Mouse (Mus musculus) layer of hippocampus, postnatal 25 days (tissue): Measurements from ENCODE around the gene Macrod2. TPM values are rescaled to one million over a fixed set of nuclear protein-coding genes. Genes with fewer than 3 reads are reported as not detected.

Experiments used
- DNase-seq, 2 experiments: peaks; one replicate each; pipeline ENCODE4 v3.0.0; 2022; ENCODE audit warnings: mixed read lengths in 2 of 2, low spot score in 1 of 2; ENCODE audit errors: extremely low spot score in 1 of 2
- total RNA-seq, 2 experiments: library from RNA; stranded (reverse); gene quantifications; 2 replicates each; pipeline ENCODE4 v1.2.3; 2021

Gene Macrod2
- total RNA-seq, 2 experiments from 2014 or later = 47.1 to 47.2 TPM

DNA sequence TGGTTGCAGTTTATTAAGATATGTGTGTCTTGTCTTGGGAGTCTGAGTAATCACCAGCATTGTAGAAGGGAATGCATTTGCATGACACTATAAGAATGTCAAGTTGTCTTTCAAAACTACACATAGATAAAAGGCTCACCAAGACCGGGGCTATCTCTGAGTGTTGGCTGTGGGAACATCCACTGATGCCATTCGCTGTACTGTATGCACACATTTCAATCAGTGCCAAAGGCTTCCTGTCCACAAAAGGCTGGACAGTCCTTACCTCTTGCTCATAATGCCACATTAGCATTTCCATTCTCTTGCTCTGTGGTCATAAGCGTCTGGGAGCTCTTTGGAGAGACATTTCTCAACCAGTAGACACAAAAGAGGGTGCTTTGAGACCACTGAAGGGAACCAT is 1713.8 kb downstream of the Macrod2 start:
- DNase-seq = no peak

DNA sequence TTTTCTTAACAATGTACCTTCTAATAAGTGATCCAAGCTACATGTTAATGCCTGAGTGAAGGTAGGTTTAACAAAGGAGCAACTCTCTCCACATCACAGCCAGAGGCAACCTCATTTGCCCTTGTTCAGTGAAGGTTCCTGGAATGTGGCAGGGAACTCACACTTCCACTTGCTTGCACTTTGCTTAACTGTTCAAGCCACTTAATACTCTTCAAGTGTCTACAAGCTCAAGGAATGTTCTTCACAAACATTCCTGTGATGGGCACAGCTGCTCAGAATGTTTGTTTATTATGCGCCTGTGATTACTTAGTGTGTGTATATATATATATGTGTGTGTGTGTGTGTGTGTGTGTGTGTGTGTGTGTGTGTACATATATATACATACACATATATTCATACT is 1721.5 kb downstream of the Macrod2 start:
- no peak for DNase-seq

GRCm38 (mm10) chr2:142128109-142128508 is 1733.0 kb downstream of the Macrod2 start:
- no peak for DNase-seq

DNA sequence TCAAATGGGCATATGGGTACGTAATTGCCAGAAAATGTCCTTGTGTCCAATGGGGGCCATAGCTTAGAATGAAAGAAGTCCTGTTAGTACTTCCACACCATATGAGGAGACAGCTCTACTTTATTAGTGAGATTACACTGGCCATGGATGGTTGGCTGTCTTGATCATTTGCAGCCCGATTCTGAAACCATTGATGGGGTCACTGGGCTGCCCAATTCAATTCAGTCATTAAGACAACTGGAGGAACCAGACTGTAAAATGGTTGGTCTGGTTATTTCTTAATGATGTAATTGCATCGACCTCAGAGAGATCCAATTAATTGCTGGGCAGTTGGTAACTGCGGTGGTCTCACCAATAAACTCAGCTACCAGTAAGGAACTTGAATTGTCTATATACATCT is 1734.1 kb downstream of the Macrod2 start:
- DNase-seq = no peak

DNA sequence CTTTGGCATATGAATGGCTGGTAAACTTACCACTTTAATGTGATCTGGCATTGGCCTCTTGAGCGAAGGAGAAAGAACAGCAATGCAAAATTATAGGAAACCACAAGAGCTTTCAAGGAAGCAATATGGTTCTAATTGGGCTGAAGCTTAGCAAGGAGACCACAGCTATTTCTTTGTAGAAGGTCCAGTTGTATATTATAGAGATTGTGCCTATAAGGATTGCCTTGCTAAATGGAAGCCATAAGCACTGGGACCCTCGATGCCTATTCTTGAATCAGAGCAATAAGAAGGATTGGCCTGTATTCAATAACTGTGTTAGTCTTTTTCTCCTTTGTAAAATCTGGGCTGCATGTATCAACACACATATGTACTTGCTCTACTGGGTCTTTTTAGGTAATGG is 1754.2 kb downstream of the Macrod2 start:
- DNase-seq = no peak

DNA sequence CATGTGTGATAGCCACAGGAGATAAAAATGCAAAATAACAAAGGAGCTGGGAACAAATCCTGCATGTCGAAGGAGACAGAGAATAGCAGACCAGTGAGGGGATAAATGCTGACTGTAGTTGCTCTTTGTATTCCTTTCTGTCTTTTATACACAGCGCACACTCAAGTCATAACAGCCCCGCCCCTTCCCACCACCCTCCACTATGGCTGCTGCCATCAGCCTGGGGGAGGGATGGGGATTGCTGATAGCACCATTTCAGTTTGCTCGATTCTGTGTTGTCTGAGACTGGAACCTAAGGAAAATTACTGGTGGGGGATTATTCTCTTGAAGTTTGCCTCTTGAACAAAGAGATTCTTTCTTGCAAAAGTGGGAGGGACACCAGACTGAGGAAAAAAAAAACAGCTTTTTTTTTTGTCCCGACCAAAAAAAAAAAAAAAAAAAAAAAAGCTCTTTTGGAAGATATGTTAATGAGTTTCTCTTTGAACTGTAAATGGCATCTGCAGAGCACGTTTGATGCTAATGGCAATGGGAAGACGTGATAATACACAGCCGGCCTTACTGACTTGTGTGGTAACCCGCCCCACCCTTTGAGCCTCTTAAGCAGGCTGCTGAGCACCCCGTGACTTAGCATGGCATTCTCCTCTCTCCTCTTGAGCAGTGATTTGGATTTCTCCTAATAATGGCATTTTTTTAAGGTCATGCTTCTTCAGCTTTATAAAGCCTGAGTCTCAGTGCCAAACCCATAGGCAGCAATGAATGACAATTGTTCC is 1768.6 kb downstream of the Macrod2 start:
- DNase-seq = no peak

DNA sequence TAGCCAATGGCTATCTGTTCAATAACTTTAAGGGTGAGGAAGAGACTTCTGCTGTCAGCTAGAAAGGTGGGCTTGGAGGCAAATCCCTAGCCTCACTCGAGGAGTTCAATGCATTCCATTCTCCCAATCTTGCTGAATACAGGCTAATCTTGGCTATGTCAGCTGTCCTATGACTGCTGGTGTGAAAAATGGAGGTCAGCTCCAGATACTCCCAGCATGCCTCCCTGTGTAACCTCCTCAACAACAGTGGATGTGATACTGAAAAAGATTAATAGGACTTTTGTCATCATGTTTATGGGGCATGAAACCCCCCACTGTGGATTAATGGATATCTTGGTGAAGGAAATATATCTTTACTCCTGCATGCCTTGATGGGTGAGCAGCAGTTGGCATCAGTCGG is 1774.5 kb downstream of the Macrod2 start:
- no peak for DNase-seq

DNA sequence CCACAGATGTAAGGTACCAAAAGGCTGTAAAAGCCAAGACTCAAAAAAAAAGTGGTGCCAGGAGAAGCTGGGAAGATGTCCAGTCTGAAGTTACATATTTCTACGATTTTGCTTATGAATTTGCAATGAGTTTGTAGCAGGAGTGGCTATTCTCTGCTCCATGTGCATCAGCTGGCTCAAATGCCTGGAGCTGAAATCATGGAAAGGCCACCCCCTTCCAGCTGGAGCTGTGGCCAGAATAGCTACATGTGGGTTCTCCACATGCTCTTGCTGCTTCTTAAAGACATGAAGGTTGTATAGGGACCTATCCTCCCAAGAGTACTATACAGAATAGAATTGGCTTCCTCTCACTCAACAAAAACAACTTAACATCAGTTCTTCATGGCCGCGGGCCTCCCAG is 1777.6 kb downstream of the Macrod2 start:
- no peak for DNase-seq

DNA sequence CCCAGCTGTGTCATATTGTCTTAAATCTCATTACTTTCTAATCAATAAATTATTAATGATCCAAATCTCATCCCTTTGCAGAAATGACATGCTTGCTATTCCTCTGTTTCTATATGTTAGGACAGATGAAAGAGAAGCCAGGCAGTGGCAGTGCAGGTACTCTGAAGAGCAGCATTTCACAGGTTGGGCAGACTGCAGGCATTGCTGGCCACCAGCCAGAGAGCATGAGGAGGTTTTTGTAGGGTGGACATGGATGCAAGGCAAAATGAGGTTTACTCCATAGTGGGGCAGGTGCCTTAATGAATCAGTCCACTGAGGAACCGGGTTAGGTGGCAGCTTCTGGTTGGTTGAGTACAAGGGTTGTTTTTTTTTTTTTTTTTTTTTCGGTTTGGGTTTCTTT is 1778.9 kb downstream of the Macrod2 start:
- no peak for DNase-seq

DNA sequence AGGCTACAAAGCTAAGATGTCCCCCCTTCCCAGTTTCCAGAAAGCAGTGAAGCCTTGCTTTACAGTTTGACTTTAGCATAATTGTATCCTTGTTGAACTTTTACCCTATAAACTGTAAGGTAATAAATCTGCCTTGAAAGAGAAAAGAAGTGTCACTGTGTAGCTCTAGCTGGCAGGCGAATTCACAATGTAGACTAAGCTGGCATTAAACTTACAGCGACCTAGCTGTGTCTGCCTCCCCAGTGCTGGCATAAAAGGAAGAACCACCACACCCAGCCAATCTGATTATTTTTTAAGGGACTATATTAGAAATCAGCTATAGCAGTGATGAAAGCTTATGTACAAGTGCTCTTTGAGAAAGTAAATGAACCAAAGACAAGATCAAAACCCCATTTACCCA is 1791.8 kb downstream of the Macrod2 start:
- DNase-seq = no peak

GRCm38 (mm10) chr2:142187428-142187827 is 1792.3 kb downstream of the Macrod2 start:
- DNase-seq = no peak

- no peak for DNase-seq
These were observed 1822.3 kb downstream of the Macrod2 start for GRCm38 (mm10) chr2:142217371-142217770.

DNA sequence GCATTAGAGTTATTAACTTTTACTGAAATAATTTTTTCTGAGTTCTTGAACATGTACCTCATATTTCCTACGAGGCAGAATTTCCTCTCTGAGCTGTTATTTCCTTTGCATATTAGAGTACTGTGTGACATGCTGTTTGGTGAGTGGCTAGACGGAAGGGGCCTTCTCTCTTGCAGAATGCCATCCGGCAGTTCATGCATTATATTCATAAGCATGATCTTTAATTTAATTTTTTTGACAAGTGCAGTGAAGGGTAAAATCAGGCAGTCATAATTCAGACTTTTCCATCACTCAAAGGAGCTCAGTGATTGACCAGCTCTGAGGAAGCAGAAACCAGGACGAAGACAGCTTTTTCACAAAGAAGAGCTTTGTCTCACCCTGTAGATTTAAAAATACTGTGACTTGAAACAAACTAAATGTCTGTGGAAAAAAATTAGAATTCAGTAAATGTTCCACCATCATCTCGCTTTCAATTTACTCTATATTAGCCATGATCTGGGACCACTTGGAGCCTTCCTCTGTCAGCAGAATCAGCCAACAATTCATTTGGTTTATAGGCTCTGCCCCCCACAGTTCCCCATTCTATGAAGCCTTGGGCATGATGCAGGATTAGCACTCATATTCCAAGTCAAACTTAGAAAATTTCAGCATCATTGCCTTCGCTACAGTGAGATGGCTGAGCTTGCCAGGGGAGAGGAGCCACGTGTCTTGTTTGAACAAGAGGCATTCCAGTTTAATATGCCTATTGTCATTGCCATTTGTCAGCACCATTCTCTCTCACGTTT is 1827.2 kb downstream of the Macrod2 start:
- no peak for DNase-seq

DNA sequence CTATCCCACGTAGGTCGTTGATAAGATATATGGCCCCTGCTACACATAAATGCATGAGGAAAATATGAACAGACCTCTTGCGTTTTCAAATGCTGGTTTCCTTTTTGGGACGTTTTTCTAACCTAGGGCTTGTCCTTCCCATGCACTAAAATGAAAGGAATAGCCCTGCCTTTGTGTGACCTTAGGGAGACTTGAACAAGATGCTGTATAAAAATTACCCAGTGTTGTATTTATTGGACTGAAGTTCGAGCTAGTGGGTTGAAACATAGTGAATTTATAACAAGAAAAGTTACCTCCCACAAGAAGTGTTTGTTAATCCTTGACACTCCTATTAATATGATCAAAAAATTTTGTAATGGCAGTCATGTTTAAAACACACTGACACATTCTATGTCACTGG is 1827.8 kb downstream of the Macrod2 start:
- no peak for DNase-seq

GRCm38 (mm10) chr2:142230985-142231549 is 1836.0 kb downstream of the Macrod2 start:
- no peak for DNase-seq

- no peak for DNase-seq
These were observed 1837.7 kb downstream of the Macrod2 start for GRCm38 (mm10) chr2:142232828-142233227.

GRCm38 (mm10) chr2:142243483-142243882 is 1848.4 kb downstream of the Macrod2 start:
- no peak for DNase-seq

- DNase-seq = no peak
These were observed 1855.3 kb downstream of the Macrod2 start for GRCm38 (mm10) chr2:142250383-142250782.

DNA sequence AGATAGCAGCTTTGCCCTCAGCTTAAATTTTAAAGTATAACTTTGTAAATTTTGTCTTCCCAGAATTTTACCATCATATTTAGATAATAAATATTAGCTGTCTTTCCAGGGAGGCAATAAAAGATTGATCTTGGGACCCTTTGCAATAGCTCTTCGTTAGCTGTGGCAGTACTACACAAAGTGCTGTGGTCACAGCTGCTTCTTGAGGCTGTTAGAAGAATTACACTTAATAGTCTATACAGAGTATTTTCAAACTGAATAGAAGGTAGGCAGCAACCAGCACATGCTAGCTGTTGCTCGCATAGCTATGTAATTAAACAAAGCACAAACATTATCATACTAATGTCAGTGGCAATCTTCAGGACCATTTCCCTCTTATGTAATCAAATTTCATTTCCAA is 1856.4 kb downstream of the Macrod2 start:
- no peak for DNase-seq

- DNase-seq = peak; percentile 78 to 91
These were observed 1858.8 kb downstream of the Macrod2 start for GRCm38 (mm10) chr2:142253913-142254312.

- no peak for DNase-seq
These were observed 1859.5 kb downstream of the Macrod2 start for GRCm38 (mm10) chr2:142254566-142254965.

DNA sequence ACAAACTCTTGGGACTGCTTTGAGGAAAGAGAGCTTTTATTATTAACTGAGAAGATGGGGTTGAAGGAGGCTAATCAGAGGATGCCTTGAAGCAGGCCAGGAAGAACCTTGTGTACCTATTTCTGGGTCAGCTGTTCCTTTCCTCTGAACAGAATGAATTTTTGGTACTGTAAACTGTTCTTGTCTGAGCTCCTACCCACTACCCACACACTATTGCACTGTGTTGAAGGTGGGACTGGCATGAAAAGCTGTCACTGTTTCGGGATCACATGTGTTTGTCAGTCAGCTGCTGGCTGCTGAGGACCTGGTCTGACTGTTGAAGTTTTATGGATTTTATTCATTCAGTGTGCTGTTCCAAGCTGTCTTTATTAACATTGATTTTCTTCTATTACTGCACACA is 1862.4 kb downstream of the Macrod2 start:
- DNase-seq = no peak
